Mouse (Mus musculus): ENCODE results near the gene Nedd9.

Nedd9 gene

DNA sequence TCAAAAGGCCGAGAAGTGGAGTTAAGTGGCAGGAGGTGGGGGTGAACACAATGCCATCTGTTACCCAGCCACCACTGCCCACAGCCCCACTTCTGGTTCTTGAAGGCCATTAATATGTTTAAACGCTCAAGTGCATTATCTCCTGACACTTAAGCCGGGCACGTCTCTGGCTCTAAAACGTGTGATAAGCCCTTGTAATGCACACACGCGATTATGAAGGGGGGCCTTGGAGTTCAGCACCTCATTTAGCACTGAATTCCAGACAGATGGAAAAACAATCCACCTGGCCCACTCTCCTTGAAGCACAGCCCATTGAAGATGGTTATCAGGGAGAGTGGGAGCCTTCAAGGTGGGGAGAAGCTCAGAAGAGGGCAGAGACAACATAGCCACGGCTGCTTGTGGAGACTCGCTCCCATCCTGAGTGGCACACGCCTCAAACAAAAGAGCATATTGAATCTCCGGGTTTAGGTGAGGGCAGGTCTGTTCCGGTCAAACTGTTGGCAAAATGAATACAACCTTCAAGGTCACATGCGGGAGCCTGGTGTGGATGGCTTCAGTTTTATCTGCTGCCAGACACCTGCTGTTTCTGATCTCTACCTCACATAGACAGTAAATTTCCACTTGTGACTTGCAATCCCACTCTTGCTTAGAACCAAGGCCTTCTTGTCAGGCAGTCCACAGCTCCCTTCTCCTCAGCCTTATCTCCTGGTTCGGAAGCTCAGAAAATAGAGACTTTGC is 30.7 kb downstream of the Nedd9 start:
- DNase-seq (ENCODE audit: low spot score): no peak

DNA sequence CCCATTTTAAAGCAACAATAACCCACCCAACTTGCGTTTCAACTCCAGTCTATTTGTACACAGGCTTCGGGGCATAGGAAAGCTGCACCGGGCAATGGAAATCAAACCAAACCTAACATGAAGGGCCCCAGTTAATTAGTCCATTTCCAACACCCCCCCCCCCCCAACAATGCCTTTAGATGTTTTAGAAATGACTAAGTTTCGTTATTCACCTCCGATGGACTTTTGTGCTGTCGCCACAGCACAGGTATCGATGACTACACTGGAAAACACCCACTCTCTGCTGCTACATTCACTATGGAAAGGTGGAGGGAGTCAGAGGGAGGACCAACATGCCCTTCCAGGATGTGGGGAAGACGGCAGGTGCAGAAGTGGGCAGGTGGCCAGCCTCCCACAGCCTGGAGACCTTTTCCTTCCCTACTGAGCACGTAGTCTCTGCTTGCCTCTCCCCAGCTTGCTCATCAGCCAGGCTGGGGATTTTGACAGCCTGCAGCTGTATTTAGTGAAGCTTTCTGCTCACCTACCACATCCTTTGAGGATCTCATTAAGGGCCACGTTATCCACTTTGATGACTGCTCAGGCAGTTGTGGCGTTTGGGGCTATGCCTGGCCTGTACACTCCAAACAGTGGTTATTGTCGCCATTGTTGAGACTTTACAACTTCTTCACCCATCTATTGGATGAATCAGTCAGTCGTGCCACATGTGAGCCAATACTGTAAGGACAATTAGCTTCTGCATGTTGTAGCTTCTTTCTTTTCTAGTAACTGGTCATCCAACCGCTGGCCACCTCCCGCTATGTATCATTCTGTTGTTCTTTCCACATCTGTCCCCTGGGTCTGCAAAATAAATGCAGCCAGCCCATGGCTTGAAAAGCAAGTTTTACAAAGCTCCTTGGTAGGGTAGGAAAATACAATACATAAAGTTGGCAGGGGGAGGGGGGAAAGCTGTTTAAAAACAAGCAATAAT is 33.7 kb downstream of the Nedd9 start:
- DNase-seq (ENCODE audit: low spot score): no peak

DNA sequence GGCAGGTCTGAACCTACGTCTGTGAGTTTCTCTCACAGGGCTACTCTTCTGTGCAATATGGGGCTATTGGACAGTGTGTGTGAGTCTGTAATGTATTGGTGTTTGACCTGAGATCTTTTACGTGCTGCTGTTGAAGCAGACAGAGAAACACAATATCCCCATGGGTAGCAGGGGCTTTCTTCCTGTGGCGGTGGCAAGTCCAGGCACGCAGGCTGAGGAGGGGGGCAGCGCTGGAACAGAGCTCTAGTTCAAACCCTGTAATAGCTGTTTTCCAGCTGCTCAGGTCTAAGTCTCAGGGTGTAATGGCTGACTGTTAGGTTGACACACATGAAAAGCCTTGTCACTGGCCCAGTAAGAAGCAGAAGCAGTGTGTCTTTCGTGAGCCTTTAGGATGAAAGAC is 36.3 kb downstream of the Nedd9 start:
- no peak for DNase-seq (ENCODE audit: low spot score)

DNA sequence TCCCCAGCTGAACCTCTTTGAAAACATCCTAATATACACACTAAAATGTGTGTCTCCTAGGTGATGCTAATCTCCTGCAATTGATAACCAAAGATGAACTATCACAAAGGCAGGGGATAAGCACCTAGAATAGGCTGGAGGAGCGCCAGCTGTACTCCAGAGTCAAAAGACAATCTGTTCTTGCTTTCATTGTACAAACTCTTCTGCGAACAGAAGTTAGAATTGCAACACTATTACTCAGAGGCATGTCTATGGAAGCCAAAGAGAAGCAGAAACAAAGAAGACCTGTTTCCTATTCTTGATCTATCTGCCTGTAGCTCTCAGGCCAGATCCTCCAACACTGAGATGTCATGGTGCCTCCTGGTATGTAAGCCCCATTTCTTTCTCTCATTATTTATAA is 38.0 kb downstream of the Nedd9 start:
- DNase-seq (ENCODE audit: low spot score): no peak

DNA sequence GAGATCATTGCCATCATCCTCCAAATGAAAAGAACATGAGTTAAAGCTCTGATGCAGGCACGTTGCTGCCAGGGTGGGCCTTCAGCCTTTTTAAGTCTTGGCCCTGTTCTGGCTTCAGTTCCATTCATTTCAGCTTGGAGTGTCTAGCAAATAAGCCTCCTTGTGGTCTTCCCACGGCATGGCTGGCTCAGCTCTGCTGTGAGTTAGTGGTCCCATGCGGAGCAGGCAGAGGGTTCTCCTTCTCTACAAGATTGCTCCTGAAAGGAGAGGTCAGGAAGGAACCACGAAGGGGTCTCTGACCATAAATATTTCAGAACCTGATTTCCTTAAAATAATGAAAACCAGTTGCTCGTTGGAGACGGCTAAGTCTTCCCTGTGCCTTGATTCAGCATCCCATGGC is 40.0 kb downstream of the Nedd9 start:
- DNase-seq (ENCODE audit: low spot score): no peak

DNA sequence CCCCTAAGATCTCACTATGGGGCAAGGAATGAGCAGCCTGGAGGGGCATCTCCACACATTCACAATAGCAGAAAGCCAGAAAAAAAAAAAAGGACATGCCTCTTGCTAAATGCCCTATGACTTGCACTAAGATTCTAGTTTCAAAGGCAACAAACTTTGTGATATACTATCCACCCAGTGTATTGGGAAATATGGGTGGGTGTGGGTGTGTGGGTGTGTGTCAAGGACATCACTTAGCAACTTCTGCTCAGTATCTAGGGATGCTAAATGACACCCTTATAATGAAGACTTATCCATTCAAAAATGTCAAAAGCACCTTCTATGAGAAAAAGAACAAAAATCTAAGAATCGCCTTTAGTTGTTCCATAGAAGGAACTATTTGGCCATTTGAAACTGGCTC is 40.6 kb downstream of the Nedd9 start:
- no peak for DNase-seq (ENCODE audit: low spot score)

DNA sequence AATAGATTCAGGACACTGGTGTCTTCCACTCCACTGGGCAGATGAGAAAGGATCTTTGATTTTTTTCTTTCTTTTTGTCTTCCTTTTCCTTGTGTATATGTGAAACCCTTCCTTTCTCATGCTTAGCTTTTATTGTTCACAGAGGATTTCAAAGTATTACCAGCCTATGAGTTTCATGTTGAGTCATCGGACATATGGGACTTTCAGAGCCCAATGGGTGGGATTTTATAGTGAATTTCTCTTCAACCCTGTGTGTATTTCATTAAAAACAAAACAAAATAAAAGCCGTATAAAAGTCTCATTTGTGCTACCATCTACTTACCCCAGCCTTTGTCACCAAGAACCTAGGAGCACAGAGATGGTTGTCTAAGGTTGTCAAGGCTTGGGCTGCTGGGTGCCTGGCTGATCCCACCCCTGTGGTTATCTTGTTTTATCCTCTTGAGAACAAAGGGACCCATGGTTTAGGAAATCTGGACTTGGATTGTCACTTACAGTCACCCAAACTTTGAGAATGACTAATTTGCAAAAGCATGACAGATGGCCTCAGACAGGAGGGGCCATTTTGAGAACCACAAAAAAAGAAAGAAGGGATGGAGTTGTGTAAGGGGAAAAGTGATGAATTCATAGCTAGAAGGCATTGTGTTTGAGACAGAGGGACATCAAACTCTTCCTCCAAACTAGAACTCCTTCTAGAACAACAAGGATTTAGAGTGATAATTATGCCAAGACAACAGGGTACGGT is 41.9 kb downstream of the Nedd9 start:
- no peak for DNase-seq (ENCODE audit: low spot score)

DNA sequence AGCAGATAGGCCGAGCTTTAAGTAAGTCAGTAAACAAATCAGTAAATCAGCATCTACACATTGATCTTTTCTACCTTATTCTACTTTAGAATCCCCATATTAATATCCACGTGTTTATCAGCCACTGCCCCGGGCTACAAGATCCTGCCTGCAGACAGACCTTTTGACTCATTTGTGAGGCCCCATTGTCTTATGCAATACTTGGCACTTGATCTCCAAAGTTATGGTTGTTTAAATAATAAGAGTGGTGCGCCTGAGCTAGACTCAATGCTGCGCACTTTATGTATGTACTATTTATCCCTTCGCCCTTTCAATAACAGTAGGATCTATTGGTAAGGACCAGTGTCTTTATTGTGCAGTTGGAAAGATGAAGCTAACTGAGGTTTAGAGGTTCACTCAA is 42.9 kb downstream of the Nedd9 start:
- DNase-seq (ENCODE audit: low spot score): no peak

DNA sequence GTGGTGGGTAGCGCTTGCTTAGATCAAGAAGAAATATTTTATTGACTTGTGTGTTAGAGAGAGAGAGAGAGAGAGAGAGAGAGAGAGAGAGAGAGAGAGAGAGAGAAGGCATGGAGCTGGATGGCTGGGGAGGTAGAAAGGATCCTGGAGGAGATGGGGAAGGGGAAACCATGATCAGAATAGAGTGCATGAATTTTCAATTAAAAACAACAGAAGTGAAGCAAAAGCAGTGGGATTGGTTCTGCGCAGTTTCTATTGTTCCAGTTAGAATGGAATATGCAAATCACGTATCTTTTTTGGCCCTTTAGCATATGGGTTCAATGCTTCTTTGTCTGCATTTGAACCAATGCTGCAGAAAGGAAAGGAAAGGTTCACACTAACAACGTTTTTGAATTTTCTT is 45.0 kb downstream of the Nedd9 start:
- no peak for DNase-seq (ENCODE audit: low spot score)

DNA sequence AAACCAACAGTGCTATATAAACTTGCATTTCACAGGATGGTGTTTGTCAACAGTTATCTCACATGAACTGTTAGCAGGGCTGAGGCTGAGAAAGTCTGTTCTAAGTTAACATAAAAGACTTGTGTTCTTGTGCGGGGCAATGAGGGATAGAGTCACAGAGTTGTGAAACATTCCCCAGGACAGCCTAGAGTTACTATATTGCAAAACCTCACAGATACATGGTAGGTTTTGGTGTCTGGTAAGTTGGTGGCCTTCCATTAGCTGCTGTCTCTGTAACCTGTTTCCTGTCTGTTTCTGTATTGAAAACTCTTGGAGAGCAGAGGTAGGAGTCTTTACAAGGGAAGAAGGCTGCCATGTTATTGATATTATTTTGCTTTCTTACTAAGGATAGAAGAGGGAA is 47.0 kb downstream of the Nedd9 start:
- DNase-seq (ENCODE audit: low spot score): no peak

DNA sequence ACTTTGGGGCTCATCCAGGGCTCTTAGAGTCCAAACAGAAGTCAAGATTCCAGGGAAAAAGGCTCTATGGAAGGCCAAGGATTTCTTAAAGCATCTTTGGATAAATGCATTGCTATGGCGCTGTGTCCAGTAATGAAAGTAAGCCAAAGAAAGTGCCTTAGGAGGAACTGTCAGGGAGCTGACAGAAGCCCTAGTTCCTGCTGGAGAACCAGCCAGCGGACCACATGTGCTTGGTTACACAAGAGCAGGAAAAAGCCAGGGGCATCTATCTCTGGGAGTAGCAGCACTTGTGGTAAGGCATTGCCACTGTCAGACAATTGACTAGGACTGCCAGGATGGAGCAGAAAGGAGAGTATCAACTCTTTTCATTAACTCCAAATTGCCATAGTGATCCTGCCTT is 49.8 kb downstream of the Nedd9 start:
- DNase-seq (ENCODE audit: low spot score): no peak

DNA sequence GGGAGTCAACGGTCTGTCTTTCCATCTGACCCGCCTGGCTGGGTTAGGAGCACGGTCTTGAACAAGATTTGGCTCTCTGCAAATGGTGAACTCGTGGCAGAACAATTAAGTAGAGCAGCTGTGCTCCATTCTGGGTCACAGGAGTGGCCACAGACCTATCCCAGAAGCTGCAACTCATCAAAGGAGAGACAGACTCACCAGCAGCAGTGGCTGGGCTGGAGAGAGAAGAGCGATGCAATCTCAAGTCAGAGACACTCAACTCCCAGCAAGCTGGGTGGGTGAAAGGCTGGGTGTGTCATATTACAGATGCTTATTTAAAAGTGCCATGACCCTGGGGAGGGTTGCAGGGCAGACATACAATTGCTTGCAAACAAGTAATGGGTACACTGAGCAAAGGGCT is 50.4 kb downstream of the Nedd9 start:
- no peak for DNase-seq (ENCODE audit: low spot score)

DNA sequence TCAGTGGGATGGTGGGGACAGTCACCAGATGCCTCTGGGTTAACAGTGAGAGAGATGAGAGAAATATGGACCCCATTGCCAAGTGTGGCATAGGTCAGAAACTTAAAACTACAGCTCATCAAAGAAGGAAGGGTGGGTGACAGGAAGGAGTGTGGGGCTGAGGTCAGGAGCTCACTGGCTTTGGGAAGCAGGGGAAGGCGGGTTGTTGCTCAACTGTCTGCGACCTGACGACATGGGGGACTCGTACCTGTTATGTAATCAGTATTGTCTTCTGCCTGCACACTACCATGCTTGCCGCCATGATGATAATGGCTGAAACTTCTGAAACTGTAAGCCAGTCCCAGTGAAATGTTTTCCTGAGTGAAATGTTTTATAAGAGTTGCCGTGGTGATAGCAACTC is 54.0 kb downstream of the Nedd9 start:
- no peak for DNase-seq (ENCODE audit: low spot score)

DNA sequence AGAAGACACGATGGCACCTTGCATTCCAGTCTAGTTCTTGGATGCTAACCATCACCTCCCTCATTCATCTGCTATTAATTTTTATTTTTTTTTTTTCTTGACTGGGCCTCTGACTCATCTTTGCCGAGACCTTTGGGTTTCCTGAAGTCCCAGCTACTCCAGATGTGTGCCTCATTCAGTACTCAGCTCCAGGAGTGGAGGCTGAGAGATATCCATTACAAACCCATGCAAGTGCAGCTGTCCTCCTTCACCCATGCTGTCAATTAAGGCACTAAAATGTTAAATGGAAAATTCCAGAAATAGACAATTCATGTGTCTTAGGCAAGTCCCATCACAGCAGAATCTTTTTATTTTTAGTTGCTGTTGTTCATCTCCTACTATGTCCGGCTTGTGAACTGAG is 55.4 kb downstream of the Nedd9 start:
- no peak for DNase-seq (ENCODE audit: low spot score)

DNA sequence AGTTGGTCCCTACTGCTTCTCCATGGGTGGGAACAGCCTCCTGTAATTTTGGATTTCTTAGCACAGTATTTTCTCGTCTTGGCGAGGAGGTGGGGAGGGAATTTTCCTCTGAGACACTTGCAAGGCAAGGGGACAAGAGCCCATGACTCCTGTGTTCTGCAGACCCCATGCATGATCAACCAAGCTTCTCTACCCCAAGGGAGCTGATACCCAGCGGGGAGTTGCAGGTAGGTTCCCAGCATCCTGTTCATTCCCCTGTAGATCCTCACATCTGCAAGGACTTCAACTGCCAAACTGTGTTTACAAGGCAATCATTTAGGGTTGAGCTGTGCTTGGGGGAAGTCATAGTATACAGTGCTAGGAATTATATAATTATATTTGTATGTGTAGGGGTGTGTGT is 60.1 kb downstream of the Nedd9 start:
- no peak for DNase-seq (ENCODE audit: low spot score)

DNA sequence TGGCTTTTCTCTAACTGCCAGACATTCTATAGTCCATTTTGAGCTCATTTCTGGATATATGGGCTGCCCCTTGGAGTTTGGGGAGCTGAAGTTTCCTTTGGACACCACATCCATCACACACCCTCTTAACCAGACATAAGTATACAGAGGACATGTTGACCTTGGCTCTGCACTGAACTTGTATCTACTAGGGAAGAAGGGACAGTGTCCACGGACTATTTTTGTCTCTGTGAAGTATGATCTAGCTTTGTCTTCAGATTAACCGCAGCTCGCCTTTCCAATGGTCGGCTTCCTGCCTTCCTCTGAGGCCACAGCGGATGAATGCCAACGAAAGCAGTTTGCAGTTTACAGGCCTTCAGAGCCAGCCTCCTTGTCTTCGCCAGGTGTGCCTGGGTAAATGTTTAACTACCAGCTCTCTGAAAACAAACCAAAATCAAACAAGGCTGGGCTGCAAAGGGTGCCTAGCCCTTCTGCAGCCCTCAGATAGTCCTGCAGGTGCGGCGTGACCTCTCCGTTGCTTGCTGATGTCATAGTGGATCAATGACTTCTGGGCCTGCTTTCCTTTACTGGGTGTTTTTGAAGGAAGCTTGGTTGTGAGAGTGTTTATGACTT is 63.6 kb downstream of the Nedd9 start:
- DNase-seq (ENCODE audit: low spot score): no peak

DNA sequence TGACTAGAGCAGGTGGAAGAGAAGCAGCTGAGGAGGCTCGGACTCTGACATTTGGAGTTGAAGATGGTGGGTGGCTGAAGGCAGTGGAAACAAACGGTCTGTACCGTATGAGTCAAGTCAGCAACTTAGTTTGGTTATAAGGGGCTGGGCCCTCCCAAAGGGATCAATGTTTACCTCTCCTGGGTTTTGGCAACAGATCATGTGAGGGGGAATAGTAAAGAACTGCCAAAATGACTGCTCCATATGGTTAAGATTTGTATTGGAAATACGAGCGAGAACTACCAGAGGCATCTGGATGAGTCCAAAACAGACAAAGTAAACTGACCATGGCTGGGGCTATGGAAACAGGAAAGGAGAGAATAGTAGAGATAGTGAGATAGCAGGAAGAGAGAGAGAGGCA is 64.6 kb downstream of the Nedd9 start:
- DNase-seq (ENCODE audit: low spot score): no peak

DNA sequence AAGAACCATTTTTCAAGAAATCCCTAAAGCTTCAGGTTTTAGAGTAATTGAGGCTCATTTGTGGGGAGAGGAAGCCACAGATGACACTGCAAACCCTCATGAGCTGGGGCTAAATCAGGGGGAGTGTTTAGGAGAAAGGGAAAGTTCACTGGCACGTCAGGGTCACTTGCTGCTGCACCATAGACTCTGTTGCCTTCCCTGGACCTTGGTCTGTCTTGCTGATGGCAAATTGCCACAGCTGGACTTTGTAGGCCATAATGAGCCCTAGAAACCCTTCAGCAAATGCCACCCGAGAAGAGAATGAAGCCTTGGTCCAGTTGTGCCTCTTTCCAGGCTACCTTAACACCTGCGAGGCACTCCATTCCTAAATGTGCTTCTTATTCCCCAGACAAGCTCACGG is 66.8 kb downstream of the Nedd9 start:
- no peak for DNase-seq (ENCODE audit: low spot score)

DNA sequence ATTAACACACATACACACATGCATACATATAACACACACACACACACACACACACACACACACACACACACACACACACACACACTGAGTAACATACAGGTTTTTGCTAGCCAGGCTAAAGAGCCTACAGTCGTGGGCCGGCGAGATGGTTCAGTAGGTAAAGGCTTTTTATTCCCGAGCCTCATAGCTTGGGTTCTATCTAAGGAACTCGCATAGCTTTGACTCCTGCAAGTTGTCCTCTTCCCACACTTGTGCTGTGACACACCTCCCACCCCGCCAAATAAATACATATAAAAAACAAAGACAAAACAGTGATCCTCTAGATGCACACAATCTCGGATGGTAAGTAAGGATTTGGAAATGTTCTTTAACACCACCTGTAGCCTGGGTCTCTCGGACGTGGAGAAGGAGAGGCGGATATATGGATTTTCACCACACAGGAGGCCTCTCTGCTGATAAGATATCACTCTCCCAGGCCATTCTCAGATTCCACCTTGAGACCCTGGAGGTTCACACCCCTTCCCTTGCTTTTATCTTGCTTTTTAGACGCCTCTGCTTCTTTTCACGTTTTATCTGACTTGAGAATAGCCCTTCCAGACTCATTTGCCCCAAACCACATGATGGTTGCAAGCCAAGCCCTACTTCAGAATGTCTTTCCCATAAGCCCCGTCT is 68.8 kb downstream of the Nedd9 start:
- DNase-seq (ENCODE audit: low spot score): no peak

DNA sequence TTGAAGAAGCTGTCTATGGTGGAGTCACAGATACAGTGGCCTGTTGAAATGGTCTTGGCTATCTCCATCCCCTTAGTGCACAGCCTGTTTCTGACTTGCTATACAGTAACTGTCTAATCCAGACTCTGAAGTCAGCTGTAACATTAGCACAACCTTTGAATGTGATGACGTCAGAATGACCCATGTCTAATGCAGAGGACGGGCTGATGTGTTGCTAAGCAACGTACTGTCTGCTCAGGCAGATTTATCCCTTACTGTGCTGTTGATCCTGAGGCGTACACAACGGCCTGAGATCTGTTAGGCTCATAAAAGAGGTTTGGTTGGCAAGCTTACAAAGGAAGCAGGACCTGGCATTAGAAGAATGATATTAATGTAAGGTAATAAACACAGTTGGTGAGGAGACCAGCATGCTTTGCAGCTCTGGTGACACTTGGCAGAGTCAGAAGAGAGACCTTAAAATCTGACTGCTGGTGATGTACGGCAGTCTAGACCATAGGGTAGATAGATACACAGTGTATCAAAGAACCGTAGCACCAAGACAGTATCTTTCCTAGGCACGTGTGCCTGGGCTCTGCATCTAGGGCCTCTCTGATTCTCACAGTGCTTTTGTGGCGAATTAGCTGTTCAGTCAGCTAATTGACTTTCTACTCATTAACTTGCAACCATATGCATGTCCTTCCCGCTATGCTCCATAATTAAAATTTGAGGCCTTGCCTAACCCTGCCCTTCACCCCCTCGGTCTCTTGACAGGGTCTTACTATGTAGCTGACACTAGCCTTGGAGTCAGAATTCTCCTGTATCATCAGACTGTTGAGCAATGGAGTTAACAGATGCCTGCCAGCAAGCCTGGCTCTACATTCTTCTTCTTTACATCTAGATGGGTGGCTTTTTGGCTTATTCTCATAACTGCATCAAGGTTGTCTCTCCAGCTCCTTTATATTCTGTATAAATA is 70.8 kb downstream of the Nedd9 start:
- DNase-seq (ENCODE audit: low spot score): no peak
